Mouse (Mus musculus) hindbrain, embryonic 16.5 days (tissue): ENCODE data around the gene Dmbt1. TPM values are rescaled to one million over a fixed set of nuclear protein-coding genes. Genes with fewer than 3 reads are reported as not detected.

Experiments used
- ATAC-seq: fragments of 200-750 bp; cut with Nextera tagmentation; 2 replicates; pipeline ENCODE4 v1.8.0; 2017; ENCODE audit warnings: moderate TSS enrichment, moderate library complexity
- H3K27ac ChIP-seq: fragments of 300-500 bp; sonication (generic); 2 replicates; pipeline ENCODE4 v1.5.1; 2014; ENCODE audit warnings: low read depth, mild to moderate bottlenecking, control low read depth, low read length, moderate library complexity
- H3K27me3 ChIP-seq: fragments of 300-500 bp; sonication (generic); replicated peaks from 2 replicates; pipeline ENCODE4 v1.6.1; 2014; ENCODE audit warnings: low read length; ENCODE audit not compliant: control insufficient read depth, insufficient read depth
- H3K36me3 ChIP-seq: fragments of 300-500 bp; sonication (generic); 2 replicates; pipeline ENCODE4 v1.6.1; 2014; ENCODE audit warnings: mild to moderate bottlenecking, low read length, moderate library complexity, mixed read lengths; ENCODE audit not compliant: control insufficient read depth, insufficient read depth
- H3K4me1 ChIP-seq: fragments of 300-500 bp; sonication (generic); 2 replicates; pipeline ENCODE4 v1.6.1; 2014; ENCODE audit warnings: low read depth, low read length; ENCODE audit not compliant: control insufficient read depth, insufficient read depth
- H3K4me2 ChIP-seq: fragments of 300-500 bp; sonication (generic); 2 replicates; pipeline ENCODE4 v1.6.1; 2014; ENCODE audit warnings: mild to moderate bottlenecking, low read length, control low read depth, moderate library complexity
- H3K4me3 ChIP-seq: fragments of 300-500 bp; sonication (generic); 2 replicates; pipeline ENCODE4 v1.5.1; 2014; ENCODE audit warnings: mild to moderate bottlenecking, low read length, control low read depth, moderate library complexity
- H3K9ac ChIP-seq: fragments of 300-500 bp; sonication (generic); 2 replicates; pipeline ENCODE4 v1.6.1; 2014; ENCODE audit warnings: low read depth, mild to moderate bottlenecking, control low read depth, low read length, moderate library complexity
- H3K9me3 ChIP-seq: fragments of 300-500 bp; sonication (generic); 2 replicates; pipeline ENCODE4 v1.6.1; 2014; ENCODE audit warnings: mild to moderate bottlenecking, low read length, moderate library complexity; ENCODE audit not compliant: control insufficient read depth
- WGBS: fragments of 180-500 bp; shearing (Covaris S2); extraction: QIAGEN DNeasy Blood & Tissue Kit; methylation state at CpG from one replicate; pipeline ENCODE4 v1.1.7; 2014; 5-methylcytosine and 5-hydroxymethylcytosine counted together
- polyA plus RNA-seq: library from polyadenylated mRNA; unstranded; fragments of >200 nt; fragmentation: Nextera tagmentation; extraction: Ambion mirVana; gene quantifications from 2 replicates; pipeline ENCODE4 v1.2.1, GENCODE M21; 2015

Gene Dmbt1
- polyA plus RNA-seq, 1 experiment from 2014 or later: not detected

DNA sequence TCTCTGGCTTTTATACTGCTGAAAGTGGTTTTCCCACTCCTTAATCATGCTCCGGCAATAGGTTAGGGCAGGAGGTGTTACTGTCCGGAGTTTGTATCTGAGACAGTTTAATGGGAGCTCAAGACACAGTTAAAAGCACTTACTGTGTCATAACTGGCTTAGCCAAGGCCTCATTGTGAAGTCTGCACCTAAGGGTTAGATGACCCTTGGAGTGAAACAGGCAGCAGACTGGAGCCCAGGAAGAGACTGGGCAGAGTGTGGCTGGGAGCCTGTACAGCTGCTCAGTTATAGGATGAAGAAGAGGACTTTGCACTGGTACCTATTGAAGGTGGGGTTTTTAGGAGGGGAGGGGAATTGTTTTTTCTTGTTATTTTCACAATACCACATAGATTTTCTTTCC lies 114.4 kb downstream of the Dmbt1 start, which contains the start of gene 4933402N03Rik:
Gene 4933402N03Rik (minus strand): TSS at position 101 of the 400 bp plus-strand sequence.
- no peak within 1 kb of the TSS for H3K27ac ChIP-seq
- no peaks in the 10 kb centered on the region for H3K36me3 ChIP-seq
- no peaks in the 10 kb centered on the region for H3K4me1 ChIP-seq
- ATAC-seq: no peak
- WGBS: 93% methylated on average over 2 of the region's 2 CpGs
- no peaks in the 10 kb centered on the region for H3K27me3 ChIP-seq
- no peak within 1 kb of the TSS for H3K4me3 ChIP-seq
- no peak within 1 kb of the TSS for H3K4me2 ChIP-seq
- no peaks in the 10 kb centered on the region for H3K9me3 ChIP-seq
- no peak within 1 kb of the TSS for H3K9ac ChIP-seq

DNA sequence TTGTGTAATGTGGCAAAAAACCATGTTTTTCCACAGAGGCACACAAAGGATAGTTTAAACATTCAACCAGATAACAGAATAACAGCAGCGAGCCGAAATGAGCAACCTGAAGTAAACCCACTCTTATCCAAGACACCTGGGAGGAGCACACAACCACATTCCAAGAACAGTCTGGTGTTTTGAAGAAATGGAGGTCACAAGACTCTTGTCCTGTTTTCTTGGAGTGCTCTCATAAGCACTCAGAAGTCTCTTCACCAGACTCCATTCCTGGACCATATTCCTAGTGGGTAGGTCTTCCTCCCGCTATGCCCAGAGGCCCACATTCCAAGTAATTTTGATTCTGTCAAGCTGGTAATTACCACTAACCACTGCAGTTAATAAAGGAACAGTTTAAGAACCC lies 118.3 kb downstream of the Dmbt1 start:
- Histone ChIP-seq H3K4me3 (no peak overlapping the region), H3K9ac (no peak overlapping the region), H3K27ac (no peak overlapping the region), H3K36me3 (no peaks in the 10 kb centered on the region), H3K4me1 (no peaks in the 10 kb centered on the region), H3K27me3 (no peaks in the 10 kb centered on the region), H3K4me2 (no peak overlapping the region), H3K9me3 (no peaks in the 10 kb centered on the region)
- ATAC-seq: no peak
- WGBS: 86% methylated on average over 3 of the region's 3 CpGs

DNA sequence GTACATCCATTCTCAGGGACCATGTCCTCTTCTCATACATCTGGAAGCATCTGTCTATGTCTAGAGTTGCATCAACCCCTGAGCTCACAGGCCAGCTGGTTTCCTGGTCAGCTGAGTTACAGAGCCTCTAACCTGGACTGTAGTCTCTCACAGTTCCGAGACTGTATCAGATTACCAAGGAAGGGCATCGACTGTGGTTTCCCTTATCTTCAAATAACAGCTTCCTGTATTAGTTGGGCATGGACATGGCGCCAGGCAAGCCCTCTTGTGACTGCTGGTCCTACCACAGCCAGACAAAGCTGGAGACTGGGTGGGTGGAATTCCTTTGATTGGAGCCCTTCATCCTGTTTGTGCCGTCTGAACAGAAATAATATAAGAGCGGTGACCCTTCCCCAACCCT lies 121.2 kb downstream of the Dmbt1 start:
- Histone ChIP-seq H3K9ac (no peak overlapping the region), H3K4me1 (no peaks in the 10 kb centered on the region), H3K9me3 (no peaks in the 10 kb centered on the region), H3K4me2 (no peak overlapping the region), H3K27me3 (no peaks in the 10 kb centered on the region), H3K36me3 (no peaks in the 10 kb centered on the region), H3K4me3 (no peak overlapping the region), H3K27ac (no peak overlapping the region)
- no peak for ATAC-seq
- WGBS: 85% methylated on average over 5 of the region's 5 CpGs

DNA sequence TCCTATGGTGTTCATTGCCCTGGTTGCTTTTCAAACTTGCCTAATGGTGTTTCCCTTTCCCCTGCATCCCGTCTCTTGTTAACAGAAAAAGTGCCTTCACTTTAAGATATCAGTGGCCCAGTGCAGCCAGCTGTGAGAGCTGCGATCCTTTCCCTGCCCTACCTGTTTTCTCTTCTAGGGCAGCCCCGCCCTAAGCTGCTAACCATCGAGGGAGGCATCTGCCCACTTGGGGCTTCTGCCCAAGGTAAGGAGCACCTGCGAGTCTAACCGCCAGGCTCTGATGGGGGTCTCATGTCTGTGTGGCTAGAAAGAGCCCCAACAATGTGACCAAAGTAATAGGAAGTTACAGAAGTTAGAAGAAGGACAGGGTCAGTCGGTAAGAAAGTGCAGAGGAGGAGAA lies 130.4 kb downstream of the Dmbt1 start:
- no peak for ATAC-seq
- Histone ChIP-seq H3K9me3 (no peaks in the 10 kb centered on the region), H3K4me2 (no peak overlapping the region), H3K27me3 (no peaks in the 10 kb centered on the region), H3K27ac (no peak overlapping the region), H3K9ac (no peak overlapping the region), H3K36me3 (no peaks in the 10 kb centered on the region), H3K4me3 (no peak overlapping the region), H3K4me1 (no peaks in the 10 kb centered on the region)
- WGBS: 75% methylated on average over 7 of the region's 7 CpGs

DNA sequence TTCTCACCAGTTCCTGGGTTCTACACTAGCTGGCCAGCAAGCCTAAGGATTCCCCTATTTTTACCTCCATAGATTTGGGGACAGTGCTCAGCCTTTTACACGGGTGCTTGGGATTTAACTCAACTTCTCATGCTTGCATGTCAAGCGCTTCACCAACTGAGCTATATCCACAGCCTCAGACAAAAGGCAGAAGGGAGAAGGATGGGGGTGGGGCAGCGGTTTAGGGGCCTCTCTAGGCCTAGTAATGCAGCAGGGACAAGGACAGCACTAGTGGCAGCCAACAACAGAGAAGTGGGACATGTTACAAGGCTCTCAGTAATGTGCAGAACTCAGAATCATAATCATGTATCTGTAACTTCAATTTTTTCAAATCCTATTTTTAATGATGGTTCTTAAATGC lies 135.9 kb downstream of the Dmbt1 start:
- Histone ChIP-seq H3K27me3 (no peaks in the 10 kb centered on the region), H3K4me1 (no peaks in the 10 kb centered on the region), H3K9ac (no peak overlapping the region), H3K9me3 (no peaks in the 10 kb centered on the region), H3K27ac (no peak overlapping the region), H3K4me3 (no peak overlapping the region), H3K4me2 (no peak overlapping the region), H3K36me3 (no peaks in the 10 kb centered on the region)
- WGBS: 81% methylated on average over 3 of the region's 3 CpGs
- no peak for ATAC-seq

DNA sequence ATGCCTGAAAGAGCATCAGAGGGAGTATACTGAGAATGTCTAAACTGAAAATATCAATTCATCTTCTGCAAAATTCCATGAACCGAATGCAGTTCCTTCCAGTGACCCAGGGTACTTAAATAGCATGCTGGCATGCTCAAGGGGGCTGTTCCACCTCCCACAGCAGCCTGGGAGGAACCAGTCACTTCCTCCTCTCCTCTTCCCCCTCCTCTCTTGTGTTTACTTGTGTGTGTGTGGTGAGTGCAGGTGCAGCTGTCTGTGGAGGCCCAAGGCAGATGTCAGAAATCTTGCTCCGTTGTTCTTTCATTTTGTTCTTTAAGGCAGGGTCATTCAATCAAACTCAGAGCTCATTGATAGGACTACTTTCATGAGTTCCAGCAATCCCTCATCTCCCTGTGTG lies 137.2 kb downstream of the Dmbt1 start:
- no peak overlapping the region for H3K4me2 ChIP-seq
- ATAC-seq: no peak
- no peaks in the 10 kb centered on the region for H3K36me3 ChIP-seq
- no peak overlapping the region for H3K4me3 ChIP-seq
- 62% methylated on average over 2 of the region's 2 CpGs for WGBS
- H3K27me3 ChIP-seq: no peaks in the 10 kb centered on the region
- no peak overlapping the region for H3K27ac ChIP-seq
- H3K4me1 ChIP-seq: no peaks in the 10 kb centered on the region
- no peak overlapping the region for H3K9ac ChIP-seq
- H3K9me3 ChIP-seq: no peaks in the 10 kb centered on the region

Other genes with a start within 250 kb of the Dmbt1 start
- gene Plekha1, start 166.3 kb upstream of the Dmbt1 start, polyA plus RNA-seq: 59.0 and 60.4 TPM in 2 replicates
- gene Htra1, start 95.9 kb upstream of the Dmbt1 start, polyA plus RNA-seq: 23.1 and 25.9 TPM in 2 replicates
- not detected in 2 replicates for gene 4933402N03Rik, start 114.3 kb downstream of the Dmbt1 start, polyA plus RNA-seq
- gene 5430419D17Rik, start 142.3 kb downstream of the Dmbt1 start, polyA plus RNA-seq: 0.03 TPM in 1 of 2 replicates, not detected in the other